Mouse (Mus musculus) ES-E14 (cell line): ENCODE measurements around the gene Wsb1. TPM values are rescaled to one million over a fixed set of nuclear protein-coding genes. Genes with fewer than 3 reads are reported as not detected.

Experiments used
- DNase-seq: peaks from one replicate; pipeline ENCODE4 v3.0.0-alpha.2; 2013; ENCODE audit warnings: low read depth, low spot score
- H3K27ac ChIP-seq: 2 replicates; pipeline ENCODE4 v1.5.1; 2012; ENCODE audit warnings: low read depth, mild to moderate bottlenecking, low read length, moderate library complexity, mixed read lengths; ENCODE audit not compliant: poor library complexity, insufficient read depth, severe bottlenecking
- H3K36me3 ChIP-seq: 2 replicates; pipeline ENCODE4 v1.6.1; 2012; ENCODE audit warnings: mild to moderate bottlenecking, low read length, moderate library complexity, mixed read lengths; ENCODE audit not compliant: control insufficient read depth, poor library complexity, insufficient read depth, severe bottlenecking
- H3K4me1 ChIP-seq, 2 experiments: fragments of 150-350 bp in 1 of 2; sonication (generic) in 1 of 2; 2 replicates each; pipeline ENCODE4 v1.6.1; 2012; ENCODE audit warnings: low read length in 2 of 2, mild to moderate bottlenecking in 1 of 2, mixed read lengths in 1 of 2; ENCODE audit not compliant: control insufficient read depth in 2 of 2, insufficient read depth in 2 of 2, poor library complexity in 1 of 2
- H3K4me3 ChIP-seq, 2 experiments: fragments of 150-350 bp in 1 of 2; sonication (generic) in 1 of 2; 2 replicates each; pipeline ENCODE4 v1.5.1; 2012; ENCODE audit warnings: low read length in 2 of 2, low read depth in 1 of 2, mild to moderate bottlenecking in 1 of 2, mixed read lengths in 1 of 2; ENCODE audit not compliant: insufficient read depth in 1 of 2, poor library complexity in 1 of 2, severe bottlenecking in 1 of 2
- H3K9ac ChIP-seq: 2 replicates; pipeline ENCODE4 v1.6.1; 2012; ENCODE audit warnings: low read depth, mild to moderate bottlenecking, low read length, mixed read lengths; ENCODE audit not compliant: poor library complexity, insufficient read depth, severe bottlenecking
- H3K9me3 ChIP-seq: fragments of 150-350 bp; sonication (generic); 2 replicates; pipeline ENCODE4 v1.6.1; 2012; ENCODE audit warnings: low read depth, mild to moderate bottlenecking, low read length; ENCODE audit not compliant: control insufficient read depth, insufficient read depth
- CHD2 ChIP-seq: IDR thresholded peaks from 2 replicates; pipeline ENCODE4 v1.6.1; 2014; ENCODE audit warnings: mild to moderate bottlenecking, low read depth, low read length, inconsistent platforms
- HCFC1 ChIP-seq: IDR thresholded peaks from 2 replicates; pipeline ENCODE4 v1.6.1; 2012; ENCODE audit warnings: low read length, inconsistent platforms, borderline replicate concordance; ENCODE audit not compliant: insufficient read depth
- MAFK ChIP-seq: IDR thresholded peaks from 2 replicates; pipeline ENCODE4 v1.6.1; 2014; ENCODE audit warnings: mild to moderate bottlenecking, low read depth, low read length, inconsistent platforms; ENCODE audit not compliant: insufficient read depth
- ZC3H11A ChIP-seq: IDR thresholded peaks from 2 replicates; pipeline ENCODE4 v1.6.1; 2012; ENCODE audit warnings: low read depth, mild to moderate bottlenecking, inconsistent platforms, low read length, borderline replicate concordance
- ZNF384 ChIP-seq: IDR thresholded peaks from 2 replicates; pipeline ENCODE4 v1.6.1; 2012; ENCODE audit warnings: low read depth, low read length, inconsistent platforms
- in situ Hi-C, 2 experiments: fragments of 600-800 bp; cut with MboI; formaldehyde crosslinking; loops; one replicate each; pipeline ENCODE4 v1.15.1; 2025; ENCODE audit warnings: low sequenced_read_pairs in 2 of 2, inconsistent platforms in 1 of 2; ENCODE audit not compliant: unreplicated experiment in 2 of 2
- total RNA-seq: library from RNA; depleted of rRNA; stranded (reverse); fragments of 300-350 nt; gene quantifications from 2 replicates; pipeline ENCODE4 v1.2.3, GENCODE M21; 2012

The Wsb1 gene
- total RNA-seq, 1 experiment = 75.5 TPM

DNA sequence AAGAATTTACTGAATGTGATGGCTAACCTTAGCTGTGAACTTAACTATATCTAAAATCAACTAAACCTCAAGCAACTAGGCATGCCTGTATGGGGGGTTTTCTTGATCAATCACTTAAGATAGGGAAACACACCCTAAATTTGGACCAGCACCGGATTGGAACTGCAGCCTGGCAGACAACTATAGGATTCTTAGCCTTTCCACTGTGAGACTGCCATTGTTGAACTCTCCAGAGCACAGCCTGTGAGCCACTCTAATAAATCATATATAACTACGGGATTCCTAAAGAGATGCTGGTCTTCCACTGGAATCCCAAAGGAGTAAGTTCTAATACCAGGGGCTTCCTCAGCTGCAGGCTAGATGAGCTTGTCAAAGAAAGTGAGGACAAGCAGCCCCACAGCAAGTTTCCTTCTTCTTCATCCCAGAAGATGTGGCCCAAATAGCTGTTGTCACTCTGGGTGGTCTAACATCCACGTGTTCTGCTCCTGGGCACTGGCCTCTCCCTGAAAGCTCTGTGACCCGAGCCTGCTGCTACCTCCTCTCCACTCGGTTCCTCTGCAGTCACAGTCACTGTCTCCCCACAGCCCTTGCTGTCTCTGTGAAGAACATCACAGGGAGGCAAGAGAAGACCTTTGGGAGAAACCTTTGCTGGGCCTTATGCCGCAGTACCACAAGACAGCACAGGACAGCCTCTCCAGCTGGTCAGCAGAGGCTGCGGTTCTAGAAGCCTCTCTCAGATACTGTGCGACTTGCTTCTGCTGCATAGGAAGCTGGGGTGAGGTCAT, 28.9 kb downstream of the Wsb1 start:
- Histone ChIP-seq H3K4me3 (no peak overlapping the region), H3K36me3 (no peaks in the 10 kb centered on the region), H3K9ac (no peak overlapping the region), H3K9me3 (no peaks in the 10 kb centered on the region), H3K4me1 (no peaks in the 10 kb centered on the region; a peak in 1 of 4 replicates), H3K27ac (no peak overlapping the region)
- in situ Hi-C loops = no loop called here
- TF ChIP-seq MAFK = no peak
- TF ChIP-seq ZC3H11A = no peak
- TF ChIP-seq HCFC1 = no peak
- TF ChIP-seq CHD2 = no peak
- TF ChIP-seq ZNF384 = no peak
- DNase-seq = no peak

DNA sequence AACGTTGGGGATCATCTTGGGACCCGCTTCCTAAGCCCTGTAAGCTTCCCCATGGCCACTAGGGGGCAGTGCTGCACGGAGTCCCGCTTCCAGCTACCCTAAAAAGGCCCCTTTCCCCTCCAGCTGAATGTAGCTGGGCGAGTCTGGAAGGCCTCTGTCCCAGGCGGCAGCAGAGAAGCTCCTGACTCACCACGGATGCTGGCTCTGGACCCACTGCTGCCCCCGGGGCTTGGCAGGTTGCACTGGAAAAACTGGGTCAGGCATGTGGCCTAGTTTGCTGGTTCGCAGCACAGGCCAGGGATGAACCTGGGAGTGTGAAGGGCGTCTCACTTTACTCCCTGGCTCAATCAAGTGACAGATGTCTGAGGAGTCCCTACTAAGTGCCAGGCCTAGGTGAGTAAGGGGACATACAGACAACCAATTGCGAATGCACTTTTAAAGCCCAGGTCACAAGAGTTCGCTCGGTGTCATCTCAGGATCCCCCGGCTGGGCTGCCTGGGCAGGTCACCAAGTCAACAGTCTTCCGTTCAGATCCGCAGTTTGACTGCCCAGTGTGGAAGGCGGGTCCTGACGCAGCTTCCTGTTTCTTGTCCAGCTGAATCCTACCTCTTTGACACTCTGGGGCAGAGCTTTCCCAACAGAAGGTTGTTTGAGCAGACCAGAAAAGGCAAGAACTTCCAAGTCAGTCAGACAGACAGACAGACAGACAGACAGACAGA, 29.8 kb downstream of the Wsb1 start:
- no peaks in the 10 kb centered on the region for H3K9me3 ChIP-seq
- peak overlapping the region; percentile 41 for H3K9ac ChIP-seq
- H3K36me3 ChIP-seq = no peaks in the 10 kb centered on the region
- DNase-seq = peak; percentile 89
- no peaks in the 10 kb centered on the region for H3K4me1 ChIP-seq
- in situ Hi-C loops = no loop called here
- no peak overlapping the region for H3K27ac ChIP-seq
- H3K4me3 ChIP-seq = peak overlapping the region; percentile 9 to 54; a peak in 3 of 4 replicates
- peak; percentile 91 for TF ChIP-seq ZC3H11A
- no peak for TF ChIP-seq ZNF384
- no peak for TF ChIP-seq MAFK
- TF ChIP-seq HCFC1 = peak; percentile 31; the same call in 1 of the 2 replicates
- TF ChIP-seq CHD2 = no peak

DNA sequence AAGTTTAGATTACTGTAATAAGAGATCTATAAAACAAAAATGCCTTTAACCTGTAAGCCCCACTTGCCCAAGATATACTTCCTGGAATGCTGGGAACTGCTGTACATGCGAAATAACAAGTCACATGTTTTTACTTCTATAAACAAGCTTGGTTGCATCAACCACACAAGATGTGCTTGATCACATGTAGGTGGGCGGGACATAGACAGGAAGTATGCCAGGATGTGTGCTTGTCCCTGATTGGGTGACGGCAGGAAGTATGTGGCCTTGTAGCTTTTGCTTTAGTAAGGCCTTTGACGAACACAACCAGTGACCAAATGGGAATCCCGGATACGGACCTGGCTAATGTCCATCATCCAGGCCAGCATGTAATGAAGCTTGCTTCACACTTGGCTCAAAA, 31.1 kb downstream of the Wsb1 start:
- H3K27ac ChIP-seq = no peak overlapping the region
- no peaks in the 10 kb centered on the region for H3K4me1 ChIP-seq
- in situ Hi-C loops = no loop called here
- no peak overlapping the region for H3K9ac ChIP-seq
- no peak for DNase-seq
- TF ChIP-seq ZC3H11A = no peak
- TF ChIP-seq HCFC1 = no peak
- no peak for TF ChIP-seq CHD2
- TF ChIP-seq ZNF384 = no peak
- no peak for TF ChIP-seq MAFK
- H3K36me3 ChIP-seq = no peaks in the 10 kb centered on the region
- H3K9me3 ChIP-seq = no peaks in the 10 kb centered on the region
- no peak overlapping the region for H3K4me3 ChIP-seq

DNA sequence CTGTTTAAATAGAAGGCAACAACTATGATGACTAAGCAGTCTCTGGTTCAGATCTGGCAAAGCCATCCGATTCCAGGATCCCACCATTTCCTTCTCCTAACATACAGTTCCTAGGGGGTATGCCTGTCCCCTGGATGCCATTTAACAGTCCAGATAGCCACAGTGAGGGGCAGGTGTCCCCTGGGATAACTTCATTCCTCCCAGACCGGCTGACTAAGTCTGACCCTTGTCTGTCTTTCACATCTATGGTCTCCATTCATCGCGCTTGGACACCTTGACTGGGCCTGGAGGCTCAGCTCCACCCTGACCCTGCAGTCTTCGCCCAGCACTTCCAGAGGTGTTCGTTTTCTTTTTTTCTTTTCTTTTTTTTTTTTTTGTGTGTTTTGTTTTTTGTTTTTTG, 31.8 kb downstream of the Wsb1 start:
- no peaks in the 10 kb centered on the region for H3K4me1 ChIP-seq
- TF ChIP-seq HCFC1 = no peak
- no peak for TF ChIP-seq CHD2
- 0 out of 2 replicates have a peak, but pooled peaks have one; percentile 26 for TF ChIP-seq MAFK
- no peak for TF ChIP-seq ZNF384
- no peak overlapping the region for H3K27ac ChIP-seq
- no peak for DNase-seq
- no peaks in the 10 kb centered on the region for H3K9me3 ChIP-seq
- H3K4me3 ChIP-seq = no peak overlapping the region
- H3K9ac ChIP-seq = no peak overlapping the region
- in situ Hi-C loops = no loop called here
- H3K36me3 ChIP-seq = no peaks in the 10 kb centered on the region
